Mouse (Mus musculus): ENCODE results near the gene Rftn2. TPM values are rescaled to one million over a fixed set of nuclear protein-coding genes. Genes with fewer than 3 reads are reported as not detected.
"Not testable (repeated sequence)": the region's sequence is repeated elsewhere in the genome, so short reads cannot be mapped to it uniquely, and the experiment has no call there.

Gene Rftn2
- total RNA-seq, 1 experiment from 2014 or later = 3.4 TPM

DNA sequence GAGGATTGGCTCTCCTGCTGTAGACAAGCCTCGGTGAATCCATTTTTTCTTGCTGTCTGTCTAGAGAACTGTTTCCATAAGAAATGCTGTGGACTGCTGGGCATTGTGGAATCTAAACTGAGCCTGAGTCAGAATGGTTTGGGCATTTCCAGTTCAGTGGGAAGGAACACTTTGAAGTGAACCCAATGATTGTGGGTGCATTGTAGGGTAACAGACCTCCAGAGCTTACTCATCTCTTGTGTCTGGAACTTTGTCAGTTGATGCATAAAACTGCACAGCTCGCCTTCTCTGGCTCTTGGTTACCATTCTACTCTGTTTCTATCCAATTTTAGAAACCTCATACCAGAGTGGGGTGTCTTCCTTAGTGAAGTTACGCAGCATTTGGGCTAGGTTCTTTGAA is 68.4 kb downstream of the Rftn2 start:
- no peak for ATAC-seq (replicated peaks in 1 of 2; ENCODE audit: insufficient read depth in 1 of 2, low FRiP score in 2 of 2, low TSS enrichment in 1 of 2, low read depth in 1 of 2, poor library complexity in 2 of 2, severe bottlenecking in 2 of 2)

DNA sequence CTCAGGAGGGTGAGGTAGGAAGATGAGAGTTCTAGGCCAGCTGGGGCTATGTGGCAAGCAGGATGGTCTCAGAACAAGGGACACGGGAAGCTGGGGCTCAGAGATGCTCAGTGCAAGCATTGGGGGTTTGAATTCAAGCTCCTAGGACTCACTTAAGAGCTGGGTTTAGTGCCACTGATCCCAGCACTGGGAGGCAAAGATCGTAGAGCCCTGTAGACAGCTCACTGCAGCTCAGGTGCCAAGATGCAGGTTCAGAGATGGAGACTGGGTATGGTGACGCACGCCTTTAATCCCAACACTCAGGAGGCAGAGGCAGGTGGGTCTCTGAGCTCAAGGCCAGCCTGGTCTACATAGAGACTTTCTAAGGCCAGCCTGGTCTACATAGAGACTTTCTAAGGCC is 69.3 kb downstream of the Rftn2 start:
- no peak for ATAC-seq (replicated peaks in 1 of 2; ENCODE audit: insufficient read depth in 1 of 2, low FRiP score in 2 of 2, low TSS enrichment in 1 of 2, low read depth in 1 of 2, poor library complexity in 2 of 2, severe bottlenecking in 2 of 2)

DNA sequence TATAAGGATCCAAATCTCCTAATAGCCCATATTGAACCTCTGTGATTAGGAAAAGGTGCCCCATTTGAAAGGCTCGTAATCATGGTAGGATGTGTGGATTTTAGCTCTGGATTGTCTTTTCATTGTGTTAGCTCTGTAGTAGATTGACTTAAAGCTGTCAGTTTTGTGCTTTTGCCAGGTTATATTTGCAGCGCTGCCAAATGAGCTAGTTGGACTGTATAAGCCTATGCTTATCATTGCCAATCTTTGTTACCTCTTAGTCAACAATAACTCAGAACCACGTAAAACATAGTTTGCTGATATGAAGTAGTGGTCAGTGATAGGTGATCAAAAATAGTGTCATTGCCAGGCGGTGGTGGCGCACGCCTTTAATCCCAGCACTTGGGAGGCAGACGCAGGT is 81.0 kb downstream of the Rftn2 start:
- ATAC-seq (replicated peaks in 1 of 2; ENCODE audit: insufficient read depth in 1 of 2, low FRiP score in 2 of 2, low TSS enrichment in 1 of 2, low read depth in 1 of 2, poor library complexity in 2 of 2, severe bottlenecking in 2 of 2) = no peak

DNA sequence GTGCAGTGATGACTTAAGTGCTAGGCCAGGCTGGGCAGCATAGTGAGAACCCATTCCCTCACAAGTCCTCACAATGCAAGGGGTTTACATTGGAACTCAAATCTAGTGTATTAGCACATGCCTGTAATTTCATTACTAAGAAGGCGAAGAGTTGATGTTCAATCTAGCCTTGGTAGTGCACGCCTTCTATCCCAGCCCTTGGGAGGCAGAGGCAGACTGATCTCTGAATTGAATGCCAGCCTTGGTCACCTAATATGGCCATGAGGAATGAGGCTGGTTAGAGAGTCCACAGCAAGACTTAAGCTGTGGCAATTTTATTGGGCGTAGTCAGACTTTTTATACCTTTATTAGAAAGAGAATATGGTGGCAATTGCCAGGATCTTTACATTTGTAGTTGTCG is 82.2 kb downstream of the Rftn2 start:
- no peak for ATAC-seq (replicated peaks in 1 of 2; ENCODE audit: insufficient read depth in 1 of 2, low FRiP score in 2 of 2, low TSS enrichment in 1 of 2, low read depth in 1 of 2, poor library complexity in 2 of 2, severe bottlenecking in 2 of 2)

DNA sequence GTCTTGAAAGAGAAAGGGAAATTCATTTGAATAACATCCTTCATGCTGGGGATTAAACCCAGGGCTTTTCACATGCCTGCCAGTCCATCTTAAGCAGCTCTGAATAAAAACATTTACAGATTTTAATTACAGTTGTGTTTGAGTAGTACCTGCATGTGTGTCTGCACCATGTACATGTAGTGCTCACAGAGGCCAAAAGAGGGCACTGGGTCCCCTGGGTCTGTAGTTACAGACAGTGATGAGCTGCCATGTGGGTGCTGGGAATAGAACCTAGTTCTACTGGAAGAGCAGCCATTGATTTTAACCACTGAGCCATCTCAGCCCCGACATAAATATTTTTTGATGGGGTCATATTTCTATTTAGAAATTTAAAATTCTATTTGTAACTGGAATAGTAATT is 90.7 kb downstream of the Rftn2 start:
- no peak for ATAC-seq (replicated peaks in 1 of 2; ENCODE audit: insufficient read depth in 1 of 2, low FRiP score in 2 of 2, low TSS enrichment in 1 of 2, low read depth in 1 of 2, poor library complexity in 2 of 2, severe bottlenecking in 2 of 2)

DNA sequence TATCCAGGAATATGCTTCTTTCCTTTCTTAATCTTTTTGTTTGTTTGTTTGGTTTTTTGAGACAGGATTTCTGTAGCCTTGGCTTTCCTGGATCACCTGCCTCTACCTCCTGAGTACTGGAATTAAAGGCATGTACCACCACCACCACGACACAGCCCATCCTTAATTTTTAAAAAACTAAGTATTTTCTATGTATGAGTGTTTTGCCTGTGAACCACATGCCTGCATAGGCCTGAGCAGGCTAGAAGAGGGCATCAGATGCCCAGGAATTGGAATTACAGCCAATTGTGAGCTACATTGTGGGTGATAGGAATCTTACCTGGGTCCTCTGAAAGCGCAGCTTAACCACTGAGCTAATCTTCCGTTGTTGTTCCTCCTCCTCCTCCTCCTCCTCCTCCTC is 92.3 kb downstream of the Rftn2 start:
- no peak for ATAC-seq (replicated peaks in 1 of 2; ENCODE audit: insufficient read depth in 1 of 2, low FRiP score in 2 of 2, low TSS enrichment in 1 of 2, low read depth in 1 of 2, poor library complexity in 2 of 2, severe bottlenecking in 2 of 2)

DNA sequence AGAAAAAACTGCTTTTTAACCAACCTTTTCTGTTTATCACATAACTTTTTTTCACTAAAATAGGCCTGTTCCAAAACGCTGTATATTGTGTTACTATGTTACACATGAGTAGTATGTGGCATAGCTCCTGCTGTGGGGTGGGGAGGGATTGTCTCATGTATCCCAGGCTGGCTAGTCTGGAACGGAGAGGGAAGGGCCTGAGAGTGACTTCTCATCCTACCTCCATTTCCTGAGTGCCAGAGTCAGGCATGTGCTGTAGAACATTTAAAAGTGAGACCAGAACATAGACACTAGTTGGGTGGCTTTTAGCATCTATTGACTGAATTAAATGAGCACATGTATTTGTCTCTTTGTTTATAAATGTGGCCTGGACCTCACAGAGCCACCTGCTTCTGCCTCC is 93.4 kb downstream of the Rftn2 start:
- no peak for ATAC-seq (replicated peaks in 1 of 2; ENCODE audit: insufficient read depth in 1 of 2, low FRiP score in 2 of 2, low TSS enrichment in 1 of 2, low read depth in 1 of 2, poor library complexity in 2 of 2, severe bottlenecking in 2 of 2)

DNA sequence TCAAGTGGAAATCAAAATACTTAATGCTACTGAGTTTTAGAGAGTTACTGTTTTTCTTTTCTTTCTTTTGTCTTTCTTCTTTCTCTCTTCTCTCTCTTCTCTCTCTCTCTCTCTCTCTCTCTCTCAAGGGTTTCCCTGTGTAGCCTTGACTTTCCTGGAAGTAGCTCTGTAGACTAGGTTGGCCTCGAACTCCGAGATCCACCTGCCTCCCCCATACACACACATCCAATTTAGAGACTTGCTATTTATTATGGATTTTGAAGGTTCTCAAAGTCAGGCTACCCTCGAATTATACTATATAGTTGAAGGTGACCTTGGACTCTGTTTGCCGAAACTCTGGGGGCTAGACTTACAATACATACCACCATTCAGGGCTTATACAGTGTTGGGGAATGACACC is 94.3 kb downstream of the Rftn2 start:
- ATAC-seq (replicated peaks in 1 of 2; ENCODE audit: insufficient read depth in 1 of 2, low FRiP score in 2 of 2, low TSS enrichment in 1 of 2, low read depth in 1 of 2, poor library complexity in 2 of 2, severe bottlenecking in 2 of 2) = no peak

DNA sequence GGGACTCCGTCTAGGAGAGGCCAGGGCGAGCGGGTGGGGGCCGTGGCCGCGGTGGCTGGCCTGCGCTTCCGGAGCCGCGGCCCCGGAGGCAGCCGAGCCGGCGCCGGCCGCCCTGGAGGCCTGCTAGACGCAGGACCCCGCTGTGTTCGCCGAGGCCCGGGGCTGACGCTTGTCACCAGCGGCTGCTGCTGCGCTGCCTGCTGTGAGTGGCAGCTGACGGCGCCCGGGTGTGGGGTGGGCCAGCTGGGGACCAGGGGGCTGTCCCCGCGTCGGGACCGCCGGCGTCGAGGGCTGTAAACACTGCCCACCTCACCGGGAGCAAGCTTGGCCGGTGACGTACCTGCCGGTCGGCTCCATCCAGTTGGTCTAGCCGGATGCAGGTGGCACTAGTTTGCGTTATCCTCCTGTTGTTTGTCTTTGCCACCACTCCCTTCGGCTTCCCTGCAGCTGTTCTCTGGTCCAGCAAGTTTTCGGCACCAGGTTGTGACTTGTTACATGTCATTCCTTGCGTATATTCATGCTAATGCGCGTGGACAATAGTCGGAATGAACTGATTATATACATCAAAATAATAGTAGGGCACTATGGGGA is 95.1 kb downstream of the Rftn2 start:
- ATAC-seq (replicated peaks in 1 of 2; ENCODE audit: insufficient read depth in 1 of 2, low FRiP score in 2 of 2, low TSS enrichment in 1 of 2, low read depth in 1 of 2, poor library complexity in 2 of 2, severe bottlenecking in 2 of 2) = peak; percentile 50 to 56

DNA sequence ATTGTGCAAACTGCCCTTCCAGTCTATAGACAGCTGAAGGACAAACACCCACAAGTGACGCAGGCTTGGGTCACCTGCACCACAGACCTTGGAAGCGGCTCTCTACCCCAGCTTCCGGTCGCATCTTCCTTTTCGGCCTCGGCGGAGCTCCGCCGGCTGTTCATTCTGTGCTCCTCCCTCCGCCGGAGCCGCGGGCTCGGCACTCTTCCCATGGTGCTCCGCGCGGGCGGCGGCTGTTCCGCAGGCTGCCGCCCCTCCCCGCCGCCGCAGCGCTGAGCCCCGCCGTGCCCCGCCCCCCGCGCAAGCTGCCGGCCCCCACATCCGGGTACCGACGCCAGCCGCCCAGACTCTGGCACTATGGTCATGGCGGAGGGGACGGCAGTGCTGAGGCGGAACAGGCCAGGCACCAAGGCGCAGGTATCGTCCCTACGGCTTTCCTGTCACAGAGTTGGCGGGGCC is 95.6 kb downstream of the Rftn2 start, which contains the start of gene Mob4:
TSS of gene Mob4 (plus strand) at position 289 of the 459 bp plus-strand sequence.
- ATAC-seq (replicated peaks in 1 of 2; ENCODE audit: insufficient read depth in 1 of 2, low FRiP score in 2 of 2, low TSS enrichment in 1 of 2, low read depth in 1 of 2, poor library complexity in 2 of 2, severe bottlenecking in 2 of 2) = peak; percentile 85 to 88

DNA sequence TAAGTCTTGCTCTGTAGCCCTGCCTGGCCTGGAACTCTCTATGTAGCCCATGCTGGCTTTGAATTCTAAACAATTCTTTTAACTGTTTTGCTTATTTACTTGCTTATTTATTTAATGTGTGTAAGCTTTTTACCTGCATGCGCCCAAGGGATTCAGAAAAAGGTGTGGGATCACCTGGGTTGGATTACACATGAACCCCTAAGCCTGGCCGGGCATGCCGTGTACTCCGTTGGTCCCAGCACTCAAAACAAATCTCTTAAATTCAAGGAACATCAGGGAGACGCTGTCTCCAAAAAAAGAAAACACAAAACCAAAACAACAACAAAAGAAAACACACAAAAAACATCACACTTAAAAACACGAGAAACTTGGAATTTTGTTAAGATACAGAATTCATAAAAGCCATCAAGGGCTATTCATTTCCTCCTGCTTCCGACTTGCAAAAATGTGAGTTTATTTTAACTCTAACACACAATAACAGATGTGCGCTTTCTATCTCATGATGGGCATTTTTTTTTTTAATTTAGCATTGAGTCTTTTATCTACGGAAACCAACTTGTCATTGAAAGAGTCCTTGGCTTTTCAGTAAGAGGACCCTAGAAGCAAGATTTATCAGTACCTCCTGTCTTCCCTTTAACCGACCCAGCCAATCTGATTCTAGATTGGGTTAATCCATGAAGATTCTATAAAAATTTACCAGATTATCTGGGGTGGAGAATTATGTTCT is 96.2 kb downstream of the Rftn2 start:
- no peak for ATAC-seq (replicated peaks in 1 of 2; ENCODE audit: insufficient read depth in 1 of 2, low FRiP score in 2 of 2, low TSS enrichment in 1 of 2, low read depth in 1 of 2, poor library complexity in 2 of 2, severe bottlenecking in 2 of 2)

DNA sequence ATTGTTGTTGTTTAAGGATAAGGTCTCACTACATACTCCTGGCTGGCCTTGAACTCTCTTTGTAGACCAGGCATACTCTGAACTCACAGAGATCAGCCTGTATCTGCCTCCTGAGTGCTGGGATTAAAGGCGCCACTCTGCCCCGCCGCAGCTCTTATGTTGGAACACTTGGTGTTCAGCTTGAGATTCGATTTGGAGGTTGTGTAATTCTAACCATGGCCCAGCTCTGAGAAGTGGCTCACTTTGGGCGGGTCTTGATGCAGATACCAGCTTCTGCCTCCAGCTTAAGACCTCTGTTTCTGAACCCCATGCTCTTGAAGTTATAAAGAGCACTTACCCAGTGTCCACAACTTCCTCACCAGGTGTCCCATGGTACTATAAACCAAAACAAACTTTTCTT is 96.9 kb downstream of the Rftn2 start:
- ATAC-seq (replicated peaks in 1 of 2; ENCODE audit: insufficient read depth in 1 of 2, low FRiP score in 2 of 2, low TSS enrichment in 1 of 2, low read depth in 1 of 2, poor library complexity in 2 of 2, severe bottlenecking in 2 of 2) = no peak

DNA sequence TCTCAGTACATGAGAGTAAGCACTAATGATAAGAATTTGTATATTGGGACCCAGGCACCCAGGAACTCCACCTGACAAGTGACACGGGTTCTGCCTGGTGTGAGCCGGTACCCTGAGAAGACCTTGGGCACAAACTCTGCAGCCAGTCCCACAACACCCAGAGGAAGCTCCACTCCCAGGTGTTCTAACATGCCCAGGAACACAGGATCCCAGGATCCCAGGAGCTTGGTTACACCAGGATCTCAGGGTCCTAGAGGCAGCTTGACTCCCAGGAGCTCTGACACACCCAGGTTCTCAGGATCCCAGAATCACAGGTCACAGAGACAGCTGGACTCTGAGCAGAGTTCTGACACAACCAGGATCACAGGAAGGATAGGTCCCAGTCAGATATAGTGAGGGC is 102.4 kb downstream of the Rftn2 start:
- ATAC-seq (replicated peaks in 1 of 2; ENCODE audit: insufficient read depth in 1 of 2, low FRiP score in 2 of 2, low TSS enrichment in 1 of 2, low read depth in 1 of 2, poor library complexity in 2 of 2, severe bottlenecking in 2 of 2) = not testable (repeated sequence)

DNA sequence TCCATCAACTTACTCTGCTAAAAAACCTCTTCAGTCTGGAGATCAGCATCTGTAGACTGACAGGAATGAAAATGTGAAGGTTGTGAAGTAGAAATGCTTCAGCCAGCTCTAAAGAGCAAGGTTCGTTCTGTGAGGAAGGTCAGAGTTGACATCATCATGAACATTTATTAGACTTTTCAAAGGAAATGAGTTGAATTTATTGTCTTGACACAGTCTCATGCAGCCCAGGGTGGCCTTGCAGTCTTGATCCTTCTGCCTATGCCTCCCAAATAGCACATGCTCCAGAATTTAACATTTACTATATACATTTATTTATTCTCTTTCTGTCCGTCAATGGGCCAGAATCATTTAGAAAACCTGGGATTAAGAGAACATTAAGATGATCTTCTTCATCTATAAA is 103.0 kb downstream of the Rftn2 start:
- no peak for ATAC-seq (replicated peaks in 1 of 2; ENCODE audit: insufficient read depth in 1 of 2, low FRiP score in 2 of 2, low TSS enrichment in 1 of 2, low read depth in 1 of 2, poor library complexity in 2 of 2, severe bottlenecking in 2 of 2)

DNA sequence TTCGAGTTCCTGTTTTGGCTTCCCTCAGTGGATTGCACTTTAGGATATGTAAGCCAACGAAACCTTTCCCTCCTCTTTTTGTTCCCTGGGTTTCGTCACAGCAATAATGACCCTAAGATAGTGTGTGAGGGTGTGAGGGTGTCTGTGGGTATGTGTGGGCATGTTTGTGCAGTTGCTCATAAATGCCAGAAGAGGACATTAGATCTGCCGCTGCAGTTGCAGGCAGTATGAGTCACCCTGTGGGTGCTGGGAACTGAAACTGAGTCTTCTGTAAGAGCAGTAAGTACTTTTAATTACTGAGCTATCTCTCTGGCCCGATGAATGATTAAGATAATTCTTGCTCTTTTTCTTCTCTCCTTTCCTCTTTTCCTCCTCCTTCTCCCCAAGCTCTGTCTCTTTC is 103.5 kb downstream of the Rftn2 start:
- no peak for ATAC-seq (replicated peaks in 1 of 2; ENCODE audit: insufficient read depth in 1 of 2, low FRiP score in 2 of 2, low TSS enrichment in 1 of 2, low read depth in 1 of 2, poor library complexity in 2 of 2, severe bottlenecking in 2 of 2)

Other genes with a start within 250 kb of the Rftn2 start
- gene Sf3b1, start 199.3 kb downstream of the Rftn2 start, total RNA-seq (2017) = 416 and 452 TPM in 2 replicates
- 39.4 and 43.9 TPM in 2 replicates for gene Coq10b, start 174.0 kb downstream of the Rftn2 start, total RNA-seq (2017)
- gene Hspe1, start 138.7 kb downstream of the Rftn2 start, total RNA-seq (2017) = 293 and 376 TPM in 2 replicates
- 292 and 520 TPM in 2 replicates for gene Hspd1, start 138.5 kb downstream of the Rftn2 start, total RNA-seq (2017)
- gene Mob4, start 95.6 kb downstream of the Rftn2 start, total RNA-seq (2017) = 45.7 and 68.9 TPM in 2 replicates
- 8.3 and 9.5 TPM in 2 replicates for gene Mars2, start 10.4 kb upstream of the Rftn2 start, total RNA-seq (2017)
- 0.63 and 1.5 TPM in 2 replicates for gene Boll, start 136.7 kb upstream of the Rftn2 start, total RNA-seq (2017)
- 2.6 and 3.3 TPM in 2 replicates for gene Plcl1, start 179.1 kb upstream of the Rftn2 start, total RNA-seq (2017)